Mouse (Mus musculus) myocyte (in vitro differentiated cells): ENCODE results near the gene Dlg1. TPM values are rescaled to one million over a fixed set of nuclear protein-coding genes. Genes with fewer than 3 reads are reported as not detected.
A peak's percentile ranks its signal among the peaks of the same experiment; 100 is the strongest.

Experiments used
- H3K27me3 ChIP-seq: one replicate; pipeline ENCODE4 v1.6.1; 2011; ENCODE audit not compliant: control insufficient read depth, insufficient read depth, insufficient read length
- H3K36me3 ChIP-seq: one replicate; pipeline ENCODE4 v1.6.1; 2011; ENCODE audit not compliant: control insufficient read depth, insufficient read depth
- H3K4me2 ChIP-seq: one replicate; pipeline ENCODE4 v1.6.1; 2011; ENCODE audit warnings: low read depth, control low read depth
- H3K4me3 ChIP-seq: one replicate; pipeline ENCODE4 v1.5.1; 2011; ENCODE audit warnings: mild to moderate bottlenecking, control low read depth, moderate library complexity
- H3K79me2 ChIP-seq: one replicate; pipeline ENCODE4 v1.6.1; 2011; ENCODE audit not compliant: control insufficient read depth, insufficient read depth
- H3ac ChIP-seq: one replicate; pipeline ENCODE4 v1.6.1; 2011; ENCODE audit not compliant: control insufficient read depth, insufficient read length
- CEBPB ChIP-seq: IDR thresholded peaks from 2 replicates; pipeline ENCODE4 v1.6.1; 2011; ENCODE audit warnings: mild to moderate bottlenecking, moderate library complexity; ENCODE audit not compliant: poor library complexity, insufficient read depth, severe bottlenecking
- E2F4 ChIP-seq: IDR thresholded peaks from one replicate; pipeline ENCODE4 v1.6.1; 2011; ENCODE audit warnings: mild to moderate bottlenecking, control low read depth, moderate library complexity; ENCODE audit not compliant: insufficient read depth
- MAX ChIP-seq: IDR thresholded peaks from one replicate; pipeline ENCODE4 v1.6.1; 2011; ENCODE audit warnings: low read depth, mild to moderate bottlenecking, control low read depth
- MYOD1 ChIP-seq, 3 experiments: IDR thresholded peaks; one replicate each; pipeline ENCODE4 v1.6.1; 2011; ENCODE audit warnings: control low read depth in 2 of 3, low read depth in 2 of 3, mild to moderate bottlenecking in 2 of 3, moderate library complexity in 1 of 3; ENCODE audit not compliant: insufficient read length in 2 of 3, control insufficient read depth in 1 of 3
- MYOG ChIP-seq, 3 experiments: IDR thresholded peaks; one replicate each; pipeline ENCODE4 v1.6.1; 2011; ENCODE audit warnings: control low read depth in 2 of 3, low read depth in 2 of 3, mild to moderate bottlenecking in 2 of 3; ENCODE audit not compliant: insufficient read length in 2 of 3, control insufficient read depth in 1 of 3, insufficient read depth in 1 of 3
- POLR2A ChIP-seq: IDR thresholded peaks from one replicate; pipeline ENCODE4 v1.6.1; 2011; ENCODE audit warnings: low read depth, mild to moderate bottlenecking, control low read depth, moderate library complexity; ENCODE audit not compliant: insufficient read length
- POLR2AphosphoS2 ChIP-seq: IDR thresholded peaks from one replicate; pipeline ENCODE4 v1.6.1; 2011; ENCODE audit warnings: low read depth, control low read depth; ENCODE audit not compliant: insufficient read length
- REST ChIP-seq: IDR thresholded peaks from one replicate; pipeline ENCODE4 v1.6.1; 2011; ENCODE audit warnings: mild to moderate bottlenecking, control low read depth, moderate library complexity; ENCODE audit not compliant: insufficient read depth, insufficient read length
- SRF ChIP-seq: IDR thresholded peaks from one replicate; pipeline ENCODE4 v1.6.1; 2011; ENCODE audit warnings: low read depth; ENCODE audit not compliant: control insufficient read depth, insufficient read length
- TCF12 ChIP-seq: IDR thresholded peaks from one replicate; pipeline ENCODE4 v1.6.1; 2011; ENCODE audit warnings: mild to moderate bottlenecking, control low read depth; ENCODE audit not compliant: poor library complexity, insufficient read depth, severe bottlenecking
- TCF3 ChIP-seq: IDR thresholded peaks from one replicate; pipeline ENCODE4 v1.6.1; 2011; ENCODE audit warnings: low read depth, control low read depth; ENCODE audit not compliant: insufficient read length
- USF1 ChIP-seq: IDR thresholded peaks from one replicate; pipeline ENCODE4 v1.6.1; 2011; ENCODE audit warnings: low read depth, mild to moderate bottlenecking, control low read depth, moderate library complexity
- polyA plus RNA-seq: library from polyadenylated mRNA; unstranded; fragments of >200 nt; fragmentation: generic; extraction: Trizol; gene quantifications from one replicate; pipeline ENCODE4 v1.2.1, GENCODE M21; 2012; ENCODE audit warnings: missing spikeins

Dlg1 gene
- polyA plus RNA-seq: 23.2 TPM

- Histone ChIP-seq H3K27me3 (no peaks in the 10 kb centered on the region), H3K79me2 (peaks cover 42% of the 10 kb centered on the region), H3K36me3 (peaks cover 5% of the 10 kb centered on the region), H3K4me2 (peak within 1 kb of the TSS; percentile 98), H3K4me3 (peak within 1 kb of the TSS; percentile 61), H3ac (peak within 1 kb of the TSS; percentile 86)
- TF ChIP-seq MAX: peak; percentile 6
- TF ChIP-seq TCF3: no peak
- TF ChIP-seq E2F4: no peak
- TF ChIP-seq USF1: peak; percentile 87
- no peak for TF ChIP-seq REST
- peak; percentile 16 for TF ChIP-seq POLR2AphosphoS2
- TF ChIP-seq POLR2A: peak; percentile 49
- no peak for TF ChIP-seq MYOG (IDR thresholded peaks at IDR 0.05; ENCODE audit: control insufficient read depth in 1 of 3, insufficient read depth in 1 of 3, insufficient read length in 2 of 3, low read depth in 2 of 3)
These were observed at the start of gene Dlg1 for GRCm38 (mm10) chr16:31663379-31664286. Gene Dlg1, plus strand, starts transcription at chr16:31663443.

- Histone ChIP-seq H3K36me3 (no peaks in the 10 kb centered on the region), H3K4me2 (no peak overlapping the region), H3ac (no peak overlapping the region), H3K4me3 (no peak overlapping the region), H3K27me3 (no peaks in the 10 kb centered on the region), H3K79me2 (no peaks in the 10 kb centered on the region)
- no peak for TF ChIP-seq MAX
- no peak for TF ChIP-seq TCF12
- TF ChIP-seq MYOD1 (IDR thresholded peaks at IDR 0.05; ENCODE audit: control insufficient read depth in 1 of 3, insufficient read length in 2 of 3, low read depth in 2 of 3): no peak
These were observed 46.9 kb upstream of the Dlg1 start for GRCm38 (mm10) chr16:31616382-31616781.

GRCm38 (mm10) chr16:31617128-31617527 is 46.1 kb upstream of the Dlg1 start:
- H3K79me2 ChIP-seq: no peaks in the 10 kb centered on the region
- no peak overlapping the region for H3K4me3 ChIP-seq
- no peak overlapping the region for H3K4me2 ChIP-seq
- H3K27me3 ChIP-seq: no peaks in the 10 kb centered on the region
- H3K36me3 ChIP-seq: no peaks in the 10 kb centered on the region
- TF ChIP-seq POLR2A (no peak), TCF3 (no peak), MYOG (IDR thresholded peaks at IDR 0.05; ENCODE audit: control insufficient read depth in 1 of 3, insufficient read depth in 1 of 3, insufficient read length in 2 of 3, low read depth in 2 of 3) (no peak), REST (no peak), E2F4 (no peak), MYOD1 (IDR thresholded peaks at IDR 0.05; ENCODE audit: control insufficient read depth in 1 of 3, insufficient read length in 2 of 3, low read depth in 2 of 3) (no peak), TCF12 (no peak), CEBPB (no peak), SRF (no peak), MAX (no peak), POLR2AphosphoS2 (no peak), USF1 (no peak)
- no peak overlapping the region for H3ac ChIP-seq

GRCm38 (mm10) chr16:31617823-31618371 is 45.3 kb upstream of the Dlg1 start:
- no peaks in the 10 kb centered on the region for H3K36me3 ChIP-seq
- no peaks in the 10 kb centered on the region for H3K27me3 ChIP-seq
- H3K4me3 ChIP-seq: no peak overlapping the region
- H3K79me2 ChIP-seq: no peaks in the 10 kb centered on the region
- no peak overlapping the region for H3ac ChIP-seq
- no peak for TF ChIP-seq E2F4
- TF ChIP-seq TCF12: no peak
- no peak for TF ChIP-seq POLR2AphosphoS2
- TF ChIP-seq SRF: no peak
- no peak for TF ChIP-seq POLR2A
- no peak for TF ChIP-seq MYOG (IDR thresholded peaks at IDR 0.05; ENCODE audit: control insufficient read depth in 1 of 3, insufficient read depth in 1 of 3, insufficient read length in 2 of 3, low read depth in 2 of 3)
- TF ChIP-seq REST: no peak
- TF ChIP-seq CEBPB: no peak
- TF ChIP-seq TCF3: no peak
- no peak for TF ChIP-seq MYOD1 (IDR thresholded peaks at IDR 0.05; ENCODE audit: control insufficient read depth in 1 of 3, insufficient read length in 2 of 3, low read depth in 2 of 3)
- TF ChIP-seq MAX: no peak
- no peak for TF ChIP-seq USF1
- peak overlapping the region; percentile 63 for H3K4me2 ChIP-seq

- Histone ChIP-seq H3K36me3 (no peaks in the 10 kb centered on the region), H3K79me2 (no peaks in the 10 kb centered on the region), H3K4me3 (no peak overlapping the region), H3K4me2 (peak overlapping the region; percentile 21), H3ac (no peak overlapping the region), H3K27me3 (no peaks in the 10 kb centered on the region)
- TF ChIP-seq POLR2AphosphoS2 (no peak), CEBPB (no peak), REST (no peak), TCF12 (no peak), MYOG (IDR thresholded peaks at IDR 0.05; ENCODE audit: control insufficient read depth in 1 of 3, insufficient read depth in 1 of 3, insufficient read length in 2 of 3, low read depth in 2 of 3) (no peak), TCF3 (no peak), POLR2A (no peak), SRF (no peak), E2F4 (no peak), MYOD1 (IDR thresholded peaks at IDR 0.05; ENCODE audit: control insufficient read depth in 1 of 3, insufficient read length in 2 of 3, low read depth in 2 of 3) (no peak), USF1 (no peak), MAX (no peak)
These were observed 44.6 kb upstream of the Dlg1 start for GRCm38 (mm10) chr16:31618671-31619070.
